Mouse (Mus musculus): Measurements from ENCODE around the gene Abhd8. TPM values are rescaled to one million over a fixed set of nuclear protein-coding genes. Genes with fewer than 3 reads are reported as not detected.

Abhd8 gene
- polyA plus RNA-seq (2015; fragmentation: Nextera tagmentation; extraction: Ambion mirVana), result 23.5 and 27.5 TPM in 2 replicates

DNA sequence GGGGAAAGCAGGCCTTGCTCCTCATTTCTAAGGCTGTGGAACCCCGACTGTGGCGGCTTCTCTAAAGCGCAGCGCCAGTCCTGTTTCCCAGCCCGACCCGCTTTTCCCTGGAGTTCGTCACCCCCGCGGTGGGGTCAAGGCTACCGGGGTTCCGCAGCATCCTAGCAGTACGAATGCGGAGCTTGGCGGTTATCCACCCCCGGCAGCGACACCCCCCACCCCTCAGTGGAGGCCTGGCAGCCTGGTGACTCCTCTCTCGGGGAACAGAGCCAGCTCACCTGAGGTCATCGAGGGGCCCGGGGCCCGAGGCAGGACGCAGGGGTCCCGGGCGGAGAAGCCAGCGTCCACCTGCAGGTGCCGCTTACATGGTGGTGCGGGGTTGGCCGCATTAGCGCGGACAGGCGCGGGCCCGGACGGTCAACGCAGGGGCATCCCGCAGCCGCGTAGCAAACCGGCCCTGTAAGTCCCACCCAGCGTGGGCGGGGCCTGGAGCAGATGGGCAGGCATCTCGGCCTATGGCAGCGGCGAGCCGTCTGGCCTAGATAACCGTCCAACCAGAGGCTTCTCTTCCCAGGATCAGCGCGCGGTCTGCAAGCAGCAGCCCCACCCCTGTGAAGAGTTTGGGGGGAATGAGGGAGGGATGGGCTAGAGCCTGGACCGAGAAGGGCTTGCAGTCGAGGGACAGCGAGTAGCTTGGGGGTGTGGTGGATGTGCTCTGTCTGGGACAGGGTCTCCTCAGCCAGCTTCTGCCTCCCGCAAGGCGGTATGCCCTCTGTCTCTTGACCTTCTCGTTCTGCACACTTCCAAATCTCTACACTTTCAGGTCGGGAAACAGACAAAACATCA, at the start of gene Abhd8:
Gene Abhd8, minus strand, starts transcription at position 468 of the 846 bp plus-strand sequence.
- no peaks in the 10 kb centered on the region for H3K27me3 ChIP-seq (ENCODE audit: control insufficient read depth, insufficient read depth, low read length)
- peak; percentile 82 for ATAC-seq (ENCODE audit: insufficient read depth, low FRiP score)
- peak within 1 kb of the TSS; percentile 82 for H3K9ac ChIP-seq (ENCODE audit: low read length)
- under 1% methylated on average over 55 of the region's 55 CpGs for WGBS
- no peaks in the 10 kb centered on the region; the same call in 1 of the 2 replicates for H3K36me3 ChIP-seq (ENCODE audit: control insufficient read depth, insufficient read depth, low read length)
- peak within 1 kb of the TSS; percentile 78 for H3K4me3 ChIP-seq (replicated peaks; ENCODE audit: low read length)
- H3K4me1 ChIP-seq (ENCODE audit: control insufficient read depth, insufficient read depth, low read length), result peaks cover 24% of the 10 kb centered on the region
- peak within 1 kb of the TSS; percentile 81 for H3K4me2 ChIP-seq (ENCODE audit: low read depth, low read length)
- H3K9me3 ChIP-seq (replicated peaks; ENCODE audit: control insufficient read depth, low read length), result no peaks in the 10 kb centered on the region
- peak within 1 kb of the TSS; percentile 94 for H3K27ac ChIP-seq (ENCODE audit: low read length)

DNA sequence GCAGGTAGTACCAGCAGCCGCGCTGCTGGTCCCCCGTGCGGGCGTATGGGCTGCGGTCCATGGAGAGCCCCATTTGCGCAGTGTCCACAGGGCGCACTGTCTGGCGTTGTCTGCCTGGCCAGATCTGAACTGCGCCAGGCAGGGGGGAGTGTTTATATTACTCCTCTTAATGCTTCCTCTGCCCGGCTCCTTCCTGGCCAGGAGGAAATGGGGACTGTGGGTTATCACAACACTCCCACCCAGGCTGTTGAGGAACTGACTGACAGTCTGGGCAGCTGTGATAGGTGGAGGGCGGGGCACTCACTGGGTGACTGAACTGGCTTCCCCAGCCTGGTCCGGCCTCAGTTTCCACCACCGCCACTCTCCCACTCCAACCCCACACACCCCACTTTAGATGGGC, 48.2 kb upstream of the Abhd8 start, which contains the start of gene Plvap:
Gene Plvap, minus strand, starts transcription at position 109 of the 400 bp plus-strand sequence.
- 0 out of 2 replicates have a peak, but pooled peaks cover 6% of the 10 kb centered on the region for H3K4me1 ChIP-seq (ENCODE audit: control insufficient read depth, insufficient read depth, low read length)
- peak; percentile 54 for ATAC-seq (ENCODE audit: insufficient read depth, low FRiP score)
- H3K4me3 ChIP-seq (replicated peaks; ENCODE audit: low read length), result peak within 1 kb of the TSS; percentile 11
- H3K4me2 ChIP-seq (ENCODE audit: low read depth, low read length), result no peak within 1 kb of the TSS
- H3K36me3 ChIP-seq (ENCODE audit: control insufficient read depth, insufficient read depth, low read length), result no peaks in the 10 kb centered on the region
- no peak within 1 kb of the TSS for H3K9ac ChIP-seq (ENCODE audit: low read length)
- 27% methylated on average over 14 of the region's 14 CpGs for WGBS
- no peak within 1 kb of the TSS for H3K27ac ChIP-seq (ENCODE audit: low read length)
- H3K27me3 ChIP-seq (ENCODE audit: control insufficient read depth, insufficient read depth, low read length), result peaks cover 30% of the 10 kb centered on the region
- no peaks in the 10 kb centered on the region for H3K9me3 ChIP-seq (replicated peaks; ENCODE audit: control insufficient read depth, low read length)

DNA sequence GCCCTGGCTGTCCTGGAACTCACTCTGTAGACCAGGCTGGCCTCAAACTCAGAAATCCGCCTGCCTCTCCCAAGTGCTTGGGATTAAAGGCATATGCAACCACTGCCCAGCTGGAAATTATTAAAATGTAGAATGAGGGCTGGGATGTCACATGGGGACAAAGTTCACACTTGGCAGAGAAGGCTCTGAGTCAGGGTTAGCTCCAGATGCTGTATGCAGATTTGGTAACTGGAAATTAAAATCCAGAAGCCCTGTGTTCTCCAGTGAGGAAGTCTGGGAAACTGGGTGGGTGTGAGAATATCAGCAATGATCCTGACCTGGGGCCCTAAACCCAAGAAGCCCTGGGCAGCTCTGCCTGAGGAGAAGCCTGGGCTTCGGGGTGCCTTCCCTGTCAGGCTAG, 45.9 kb upstream of the Abhd8 start:
- Histone ChIP-seq H3K4me2 (ENCODE audit: low read depth, low read length) (no peak overlapping the region; the same call in 1 of the 2 replicates), H3K9ac (ENCODE audit: low read length) (peak overlapping the region; percentile 31; the same call in 1 of the 2 replicates), H3K27ac (ENCODE audit: low read length) (no peak overlapping the region), H3K27me3 (ENCODE audit: control insufficient read depth, insufficient read depth, low read length) (peaks cover 39% of the 10 kb centered on the region), H3K4me1 (ENCODE audit: control insufficient read depth, insufficient read depth, low read length) (0 out of 2 replicates have a peak, but pooled peaks cover 6% of the 10 kb centered on the region), H3K36me3 (ENCODE audit: control insufficient read depth, insufficient read depth, low read length) (no peaks in the 10 kb centered on the region), H3K4me3 (replicated peaks; ENCODE audit: low read length) (peak overlapping the region; percentile 11), H3K9me3 (replicated peaks; ENCODE audit: control insufficient read depth, low read length) (no peaks in the 10 kb centered on the region)
- no peak for ATAC-seq (ENCODE audit: insufficient read depth, low FRiP score)
- WGBS, result 74% methylated on average over 2 of the region's 2 CpGs

DNA sequence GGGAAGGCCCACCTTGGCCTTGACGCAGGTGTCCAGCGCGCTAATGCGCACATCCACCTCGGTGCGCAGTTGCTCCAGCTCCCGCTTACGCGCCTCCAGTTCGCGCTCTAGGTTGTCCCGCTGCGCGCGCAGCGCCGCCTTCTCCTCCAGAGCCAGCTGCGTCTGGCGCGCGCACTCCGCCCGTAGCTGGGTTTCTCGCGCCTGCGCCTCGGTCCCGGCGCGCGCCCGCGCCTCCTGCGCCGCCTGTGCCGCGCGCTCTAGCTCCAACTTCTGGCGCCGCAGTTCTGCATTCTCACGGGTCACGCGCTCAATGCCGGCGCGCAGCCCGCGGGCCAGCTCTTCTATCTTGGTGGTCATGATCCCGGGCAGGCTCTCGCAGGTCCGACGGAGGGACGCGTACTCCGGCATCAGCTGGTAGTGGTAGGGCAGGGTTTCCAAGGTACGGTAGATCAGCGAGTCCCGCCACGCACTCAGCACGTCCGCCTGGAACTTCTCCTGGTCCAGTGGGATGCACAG, 44.2 kb upstream of the Abhd8 start:
- Histone ChIP-seq H3K4me3 (replicated peaks; ENCODE audit: low read length) (peak overlapping the region; percentile 44), H3K4me2 (ENCODE audit: low read depth, low read length) (peak overlapping the region; percentile 58), H3K36me3 (ENCODE audit: control insufficient read depth, insufficient read depth, low read length) (no peaks in the 10 kb centered on the region), H3K4me1 (ENCODE audit: control insufficient read depth, insufficient read depth, low read length) (0 out of 2 replicates have a peak, but pooled peaks cover 6% of the 10 kb centered on the region), H3K9ac (ENCODE audit: low read length) (peak overlapping the region; percentile 44), H3K9me3 (replicated peaks; ENCODE audit: control insufficient read depth, low read length) (no peaks in the 10 kb centered on the region), H3K27me3 (ENCODE audit: control insufficient read depth, insufficient read depth, low read length) (peaks cover 39% of the 10 kb centered on the region), H3K27ac (ENCODE audit: low read length) (no peak overlapping the region)
- WGBS, result under 1% methylated on average over 61 of the region's 61 CpGs
- ATAC-seq (ENCODE audit: insufficient read depth, low FRiP score), result peak; percentile 65; the same call in 1 of the 2 replicates

DNA sequence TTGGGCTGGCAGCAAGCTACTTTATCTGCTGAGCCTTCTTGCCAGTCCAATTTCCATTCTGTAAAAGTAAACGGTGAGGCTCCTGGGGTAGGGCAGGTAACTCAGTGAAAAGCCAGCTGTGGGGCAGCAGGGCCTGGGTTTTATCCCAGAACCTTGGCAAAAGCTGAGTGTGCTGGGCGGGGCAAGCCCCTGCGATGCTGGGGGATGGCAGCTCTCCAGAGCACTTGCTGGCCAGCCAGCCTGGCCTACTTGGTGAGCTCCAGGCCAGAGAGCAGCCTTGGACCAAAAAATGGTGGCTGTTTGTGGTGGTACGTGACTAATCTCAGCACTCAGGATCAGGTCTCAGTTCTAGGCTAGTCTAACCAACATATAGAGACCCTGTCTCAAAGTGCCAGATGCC, 42.5 kb upstream of the Abhd8 start:
- no peak for ATAC-seq (ENCODE audit: insufficient read depth, low FRiP score)
- H3K27me3 ChIP-seq (ENCODE audit: control insufficient read depth, insufficient read depth, low read length), result peaks cover 39% of the 10 kb centered on the region
- H3K27ac ChIP-seq (ENCODE audit: low read length), result no peak overlapping the region
- H3K4me1 ChIP-seq (ENCODE audit: control insufficient read depth, insufficient read depth, low read length), result 0 out of 2 replicates have a peak, but pooled peaks cover 6% of the 10 kb centered on the region
- no peaks in the 10 kb centered on the region for H3K9me3 ChIP-seq (replicated peaks; ENCODE audit: control insufficient read depth, low read length)
- H3K4me3 ChIP-seq (replicated peaks; ENCODE audit: low read length), result no peak overlapping the region
- H3K9ac ChIP-seq (ENCODE audit: low read length), result no peak overlapping the region
- no peaks in the 10 kb centered on the region for H3K36me3 ChIP-seq (ENCODE audit: control insufficient read depth, insufficient read depth, low read length)
- H3K4me2 ChIP-seq (ENCODE audit: low read depth, low read length), result no peak overlapping the region
- 73% methylated on average over 4 of the region's 4 CpGs for WGBS

DNA sequence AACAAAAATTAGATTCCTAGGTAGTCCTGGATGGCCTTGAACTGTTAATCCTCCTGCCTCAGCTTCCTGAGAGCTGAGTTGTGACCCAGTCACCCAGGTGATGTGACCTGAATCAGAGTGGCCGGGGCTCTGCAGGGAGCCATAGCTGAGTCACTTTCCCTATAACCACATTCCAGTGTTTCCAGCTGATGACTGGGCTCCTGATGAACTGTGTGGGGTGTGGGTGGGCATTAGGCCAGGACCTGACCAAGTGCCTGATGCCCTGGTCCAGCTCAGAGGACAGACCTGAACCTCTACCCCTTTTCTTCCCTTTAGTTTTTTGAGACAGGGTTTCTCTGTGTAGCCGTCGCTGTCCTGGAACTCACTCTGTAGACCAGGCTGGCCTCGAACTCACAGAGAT, 41.9 kb upstream of the Abhd8 start:
- H3K9ac ChIP-seq (ENCODE audit: low read length), result no peak overlapping the region
- H3K4me3 ChIP-seq (replicated peaks; ENCODE audit: low read length), result no peak overlapping the region
- H3K4me1 ChIP-seq (ENCODE audit: control insufficient read depth, insufficient read depth, low read length), result 0 out of 2 replicates have a peak, but pooled peaks cover 6% of the 10 kb centered on the region
- no peaks in the 10 kb centered on the region for H3K36me3 ChIP-seq (ENCODE audit: control insufficient read depth, insufficient read depth, low read length)
- no peaks in the 10 kb centered on the region for H3K9me3 ChIP-seq (replicated peaks; ENCODE audit: control insufficient read depth, low read length)
- 91% methylated on average over 4 of the region's 4 CpGs for WGBS
- ATAC-seq (ENCODE audit: insufficient read depth, low FRiP score), result no peak
- no peak overlapping the region for H3K27ac ChIP-seq (ENCODE audit: low read length)
- peaks cover 39% of the 10 kb centered on the region for H3K27me3 ChIP-seq (ENCODE audit: control insufficient read depth, insufficient read depth, low read length)
- H3K4me2 ChIP-seq (ENCODE audit: low read depth, low read length), result no peak overlapping the region

DNA sequence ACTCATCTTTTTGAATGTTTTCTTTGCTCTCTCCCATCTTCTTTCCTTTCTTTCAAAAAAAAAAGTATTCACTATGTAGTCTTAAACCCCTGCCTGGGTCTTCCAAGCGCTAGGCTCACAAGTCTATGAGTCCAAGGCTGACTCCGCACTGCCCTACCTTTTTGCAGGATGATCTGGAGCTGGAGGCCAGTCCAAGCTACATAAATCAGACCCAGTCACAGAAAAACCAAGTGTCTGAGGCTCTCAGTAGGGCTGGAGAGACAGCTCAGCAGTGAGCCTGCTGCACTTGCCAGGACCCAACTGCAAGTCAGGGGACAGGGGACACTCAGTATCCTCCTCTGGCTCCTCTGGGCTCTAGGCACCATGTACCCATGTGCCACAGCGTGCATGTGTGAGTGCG, 40.9 kb upstream of the Abhd8 start:
- peaks cover 35% of the 10 kb centered on the region for H3K27me3 ChIP-seq (ENCODE audit: control insufficient read depth, insufficient read depth, low read length)
- H3K4me1 ChIP-seq (ENCODE audit: control insufficient read depth, insufficient read depth, low read length), result 0 out of 2 replicates have a peak, but pooled peaks cover 6% of the 10 kb centered on the region
- no peak overlapping the region for H3K27ac ChIP-seq (ENCODE audit: low read length)
- no peak overlapping the region for H3K9ac ChIP-seq (ENCODE audit: low read length)
- no peak overlapping the region for H3K4me2 ChIP-seq (ENCODE audit: low read depth, low read length)
- 89% methylated on average over 4 of the region's 4 CpGs for WGBS
- no peak for ATAC-seq (ENCODE audit: insufficient read depth, low FRiP score)
- H3K36me3 ChIP-seq (ENCODE audit: control insufficient read depth, insufficient read depth, low read length), result no peaks in the 10 kb centered on the region
- H3K4me3 ChIP-seq (replicated peaks; ENCODE audit: low read length), result no peak overlapping the region
- no peaks in the 10 kb centered on the region for H3K9me3 ChIP-seq (replicated peaks; ENCODE audit: control insufficient read depth, low read length)

DNA sequence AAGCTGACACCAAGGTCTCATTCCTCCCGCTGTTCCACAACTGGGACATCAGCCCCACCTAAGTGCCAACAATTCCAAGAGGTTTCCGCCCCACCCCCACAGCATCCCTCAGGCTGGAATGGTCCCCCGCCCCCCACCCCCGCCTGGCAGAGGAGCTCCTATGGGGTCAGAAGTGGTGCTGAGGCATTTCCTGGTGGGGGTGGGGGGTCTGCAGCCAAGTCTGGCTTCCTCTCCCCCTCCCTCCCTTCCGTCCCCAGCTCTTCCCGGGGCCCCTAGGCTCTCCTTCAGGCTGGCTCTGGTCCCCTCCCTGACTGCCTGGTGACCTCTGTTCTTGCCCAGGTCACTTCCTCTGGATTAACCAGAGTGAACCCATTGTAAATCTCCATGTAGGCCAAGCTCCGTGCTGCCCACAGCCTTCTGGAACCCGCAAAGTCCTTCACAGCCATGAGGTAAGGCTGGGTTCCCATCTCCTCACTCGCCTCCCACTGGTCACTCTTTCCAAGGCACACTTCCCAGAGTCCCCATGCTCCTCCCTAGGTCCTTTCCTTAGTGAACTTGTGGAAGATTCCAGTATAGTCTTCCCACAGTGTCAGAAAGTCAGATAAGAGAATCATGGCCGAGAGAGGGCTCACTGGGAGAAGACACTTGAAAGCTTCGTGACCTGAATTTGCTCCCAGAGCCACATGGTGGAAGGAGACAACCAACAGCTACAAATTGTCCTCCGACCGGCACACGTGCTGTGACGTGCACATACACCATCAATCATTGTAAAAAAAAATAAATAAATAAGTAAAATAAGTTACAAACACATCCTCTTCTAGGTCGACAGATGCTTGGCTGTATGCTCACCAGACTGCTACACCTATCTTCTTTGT, 35.6 kb upstream of the Abhd8 start:
- ATAC-seq (ENCODE audit: insufficient read depth, low FRiP score), result 0 out of 2 replicates have a peak, but pooled peaks have one; percentile 9
- Histone ChIP-seq H3K4me3 (replicated peaks; ENCODE audit: low read length) (no peak overlapping the region), H3K36me3 (ENCODE audit: control insufficient read depth, insufficient read depth, low read length) (no peaks in the 10 kb centered on the region), H3K4me2 (ENCODE audit: low read depth, low read length) (no peak overlapping the region), H3K27ac (ENCODE audit: low read length) (peak overlapping the region; percentile 62; the same call in 1 of the 2 replicates), H3K4me1 (ENCODE audit: control insufficient read depth, insufficient read depth, low read length) (peaks cover 32% of the 10 kb centered on the region), H3K9ac (ENCODE audit: low read length) (no peak overlapping the region), H3K27me3 (ENCODE audit: control insufficient read depth, insufficient read depth, low read length) (no peaks in the 10 kb centered on the region), H3K9me3 (replicated peaks; ENCODE audit: control insufficient read depth, low read length) (no peaks in the 10 kb centered on the region)
- 26% methylated on average over 16 of the region's 16 CpGs for WGBS

Measured in stomach, embryonic 16.5 days (tissue).